Mouse (Mus musculus) hematopoietic stem cell, adult 5-6 weeks (primary cell): ENCODE results near the gene Nol7. TPM values are rescaled to one million over a fixed set of nuclear protein-coding genes. Genes with fewer than 3 reads are reported as not detected.

ENCODE experiments used
- total RNA-seq: library from RNA; stranded (forward); fragments of 172-1452, 232-1000 nt; gene quantifications from 2 replicates; pipeline ENCODE4 v1.2.3, GENCODE M21; 2017

Nol7 gene
- total RNA-seq, 1 experiment from 2014 or later = 276 TPM

Other genes starting within 250 kb of the Nol7 start
- 3.9 and 9.0 TPM in 2 replicates for gene Tbc1d7, start 226.9 kb upstream of the Nol7 start, total RNA-seq
- gene Gfod1, start 94.2 kb upstream of the Nol7 start, total RNA-seq = 8.6 and 10.1 TPM in 2 replicates
- 18.2 and 24.1 TPM in 2 replicates for gene Sirt5, start 32.9 kb upstream of the Nol7 start, total RNA-seq
- gene Ranbp9, start 82.9 kb downstream of the Nol7 start, total RNA-seq = 92.1 and 108 TPM in 2 replicates
- 32.2 and 34.8 TPM in 2 replicates for gene Mcur1, start 161.8 kb downstream of the Nol7 start, total RNA-seq
- 2.3 TPM in 1 of 2 replicates, not detected in the other for gene Rnf182, start 217.3 kb downstream of the Nol7 start, total RNA-seq